Mouse (Mus musculus) forebrain, embryonic 15.5 days (tissue): ENCODE data around the gene Pdk1. TPM values are rescaled to one million over a fixed set of nuclear protein-coding genes. Genes with fewer than 3 reads are reported as not detected.

ENCODE experiments used
- ATAC-seq: fragments of 200-750 bp; cut with Nextera tagmentation; replicated peaks from 2 replicates; pipeline ENCODE4 v1.8.0; 2017; ENCODE audit warnings: mild to moderate bottlenecking, moderate TSS enrichment, moderate library complexity
- H3K27ac ChIP-seq: fragments of 300-500 bp; sonication (generic); replicated peaks from 2 replicates; pipeline ENCODE4 v1.5.1; 2015; ENCODE audit warnings: mild to moderate bottlenecking, inconsistent platforms
- H3K27me3 ChIP-seq: fragments of 300-500 bp; sonication (generic); 2 replicates; pipeline ENCODE4 v1.6.1; 2015; ENCODE audit warnings: inconsistent platforms
- H3K36me3 ChIP-seq: fragments of 300-500 bp; sonication (generic); 2 replicates; pipeline ENCODE4 v1.6.1; 2015; ENCODE audit warnings: mild to moderate bottlenecking, inconsistent platforms
- H3K4me1 ChIP-seq: fragments of 300-500 bp; sonication (generic); 2 replicates; pipeline ENCODE4 v1.6.1; 2015; ENCODE audit warnings: inconsistent platforms
- H3K4me2 ChIP-seq: fragments of 300-500 bp; sonication (generic); replicated peaks from 2 replicates; pipeline ENCODE4 v1.6.1; 2015; ENCODE audit warnings: mild to moderate bottlenecking, inconsistent platforms
- H3K4me3 ChIP-seq: fragments of 300-500 bp; sonication (generic); 2 replicates; pipeline ENCODE4 v1.5.1; 2015; ENCODE audit warnings: mild to moderate bottlenecking, inconsistent platforms
- H3K9ac ChIP-seq: fragments of 300-500 bp; sonication (generic); replicated peaks from 2 replicates; pipeline ENCODE4 v1.6.1; 2015; ENCODE audit warnings: mild to moderate bottlenecking, inconsistent platforms
- H3K9me3 ChIP-seq: fragments of 300-500 bp; sonication (generic); 2 replicates; pipeline ENCODE4 v1.6.1; 2016; ENCODE audit warnings: inconsistent platforms
- WGBS: fragments of 180-500 bp; shearing (Covaris S2); methylation state at CpG from one replicate; pipeline ENCODE4 v1.1.7; 2015; ENCODE audit warnings: mixed read lengths; 5-methylcytosine and 5-hydroxymethylcytosine counted together
- polyA plus RNA-seq: library from polyadenylated mRNA; unstranded; fragments of >200 nt; fragmentation: Nextera tagmentation; extraction: Ambion mirVana; gene quantifications from 2 replicates; pipeline ENCODE4 v1.2.1, GENCODE M21; 2015

Pdk1 gene
- polyA plus RNA-seq, 1 experiment from 2014 or later, result 22.0 TPM

GRCm38 (mm10) chr2:71951212-71951611 lies 78.2 kb downstream of the Pdk1 start:
- H3K9me3 ChIP-seq, result no peaks in the 10 kb centered on the region
- 0 out of 2 replicates have a peak, but pooled peaks have one; percentile 55 for ATAC-seq
- WGBS, result 40% methylated on average over 4 of the region's 4 CpGs
- H3K4me2 ChIP-seq, result no peak overlapping the region
- H3K36me3 ChIP-seq, result no peaks in the 10 kb centered on the region
- H3K27me3 ChIP-seq, result no peaks in the 10 kb centered on the region
- peaks cover 9% of the 10 kb centered on the region; the same call in 1 of the 2 replicates for H3K4me1 ChIP-seq
- H3K27ac ChIP-seq, result no peak overlapping the region
- no peak overlapping the region for H3K9ac ChIP-seq
- H3K4me3 ChIP-seq, result no peak overlapping the region

Other genes starting within 250 kb of the Pdk1 start
- gene Itga6, start 127.6 kb upstream of the Pdk1 start, polyA plus RNA-seq, result 25.7 TPM in 2 replicates
- gene Rapgef4, start 108.0 kb downstream of the Pdk1 start, polyA plus RNA-seq, result 13.1 and 14.0 TPM in 2 replicates